Mouse (Mus musculus): ENCODE measurements around the gene Asb15.

Gene Asb15

DNA sequence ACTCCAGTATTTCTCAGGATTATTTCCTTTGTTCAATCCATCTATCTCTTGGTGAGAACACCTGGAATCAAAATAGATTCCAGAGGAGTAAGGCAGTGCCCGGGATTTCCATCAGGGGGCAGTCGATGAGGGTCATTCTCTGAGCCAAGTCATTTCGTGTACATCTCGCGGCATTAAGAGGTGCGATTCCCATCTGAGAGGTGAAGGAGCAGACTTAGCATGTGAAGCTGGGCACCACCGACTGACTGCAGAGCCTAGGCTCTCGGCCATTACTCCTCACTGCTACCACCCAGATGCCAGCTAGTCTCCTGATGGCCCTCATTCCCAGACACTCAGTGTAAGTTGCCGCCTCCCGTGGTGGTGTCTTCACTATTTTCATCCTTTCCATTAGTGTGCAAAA, 78.6 kb downstream of the Asb15 start:
- DNase-seq (ENCODE audit: low read depth in 1 of 2, low spot score in 2 of 2) = no peak

- DNase-seq (ENCODE audit: low read depth in 1 of 2, low spot score in 2 of 2) = no peak
Measured at GRCm38 (mm10) chr6:24607531-24607930, 79.6 kb downstream of the Asb15 start.

DNA sequence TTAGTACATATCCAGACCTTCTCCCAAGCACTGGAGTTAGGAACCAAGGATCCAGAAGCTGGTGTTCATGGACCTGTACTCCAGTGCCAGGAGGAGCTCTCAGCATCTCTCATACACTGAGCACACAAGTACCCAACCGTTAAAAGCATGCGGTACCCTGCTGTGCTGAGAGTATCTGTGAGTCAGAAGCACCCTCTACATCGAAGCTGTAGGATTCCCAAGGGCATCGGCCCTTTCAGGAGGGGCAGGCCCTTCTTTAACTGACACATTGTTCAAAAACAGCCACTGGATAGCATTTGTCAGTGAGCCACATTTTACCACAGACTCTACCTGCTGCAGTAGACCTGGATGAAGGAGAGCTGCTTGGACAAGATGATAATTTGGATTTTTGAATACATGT, 80.2 kb downstream of the Asb15 start:
- no peak for DNase-seq (ENCODE audit: low read depth in 1 of 2, low spot score in 2 of 2)

DNA sequence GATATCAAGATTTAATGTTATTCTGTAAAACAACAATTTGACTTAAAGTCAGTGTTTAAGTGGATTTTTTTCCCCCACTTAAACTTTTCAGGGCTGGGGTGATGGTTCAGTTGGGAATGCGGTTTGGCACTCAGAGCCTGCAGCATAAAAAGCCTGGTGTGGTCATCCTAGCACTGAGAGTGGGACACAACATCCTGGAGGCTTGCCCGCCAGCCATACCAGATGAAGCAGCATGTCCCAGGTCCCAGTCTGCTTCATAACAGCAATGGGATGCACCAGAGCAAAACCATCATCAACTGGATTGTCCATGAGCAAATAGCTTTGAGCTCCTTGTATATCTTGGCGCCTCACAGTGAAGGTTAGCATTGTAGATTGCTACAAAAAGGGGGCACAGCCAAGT, 80.7 kb downstream of the Asb15 start:
- no peak for DNase-seq (ENCODE audit: low read depth in 1 of 2, low spot score in 2 of 2)

DNA sequence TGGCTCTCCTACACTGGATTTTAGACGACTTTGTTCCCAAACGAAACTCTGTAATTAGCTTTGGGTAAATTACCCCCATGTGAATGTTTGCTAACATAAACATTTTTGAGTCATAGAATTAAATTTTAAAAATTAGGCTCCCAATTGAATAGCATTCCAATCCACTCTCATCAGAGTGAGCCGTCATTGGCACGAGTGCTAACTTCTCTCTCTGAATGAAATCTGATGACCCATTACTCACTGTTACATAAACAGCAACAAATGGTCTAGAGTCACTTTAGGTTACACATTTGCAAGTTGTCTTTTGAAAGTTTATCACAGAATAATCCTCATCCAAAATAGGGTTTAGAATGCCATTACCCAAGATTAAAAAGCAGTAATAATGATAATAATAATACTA, 81.6 kb downstream of the Asb15 start:
- no peak for DNase-seq (ENCODE audit: low read depth in 1 of 2, low spot score in 2 of 2)

- DNase-seq (ENCODE audit: low read depth in 1 of 2, low spot score in 2 of 2) = no peak
Measured at GRCm38 (mm10) chr6:24610358-24610757, 82.4 kb downstream of the Asb15 start.

- DNase-seq (ENCODE audit: low read depth in 1 of 2, low spot score in 2 of 2) = no peak
Measured at GRCm38 (mm10) chr6:24612074-24612755, 84.3 kb downstream of the Asb15 start.

- DNase-seq (ENCODE audit: low read depth in 1 of 2, low spot score in 2 of 2) = no peak
Measured at GRCm38 (mm10) chr6:24613346-24613745, 85.4 kb downstream of the Asb15 start.

- no peak for DNase-seq (ENCODE audit: low read depth in 1 of 2, low spot score in 2 of 2)
Measured at GRCm38 (mm10) chr6:24613918-24614317, 86.0 kb downstream of the Asb15 start.

DNA sequence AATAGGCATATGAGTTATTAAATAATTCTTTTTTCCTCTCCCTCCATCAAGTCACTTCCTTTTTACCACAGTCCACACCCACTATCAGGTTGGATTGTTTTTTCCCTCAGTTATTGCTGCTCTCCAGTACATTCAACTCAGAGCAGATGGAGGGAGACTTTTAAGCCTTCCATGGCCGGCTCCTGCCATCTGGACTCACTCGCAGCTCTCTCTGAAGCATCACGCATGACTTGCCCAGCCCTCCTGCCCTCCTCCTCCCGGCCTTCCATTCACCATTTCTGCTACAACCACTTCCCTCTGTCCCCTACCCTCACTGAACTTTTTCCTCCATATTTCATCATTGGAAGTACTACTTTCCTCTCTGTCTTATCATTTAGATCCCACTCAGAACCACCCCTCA, 88.8 kb downstream of the Asb15 start:
- DNase-seq (ENCODE audit: low read depth in 1 of 2, low spot score in 2 of 2) = no peak

GRCm38 (mm10) chr6:24619285-24620045, 91.5 kb downstream of the Asb15 start:
- DNase-seq (ENCODE audit: low read depth in 1 of 2, low spot score in 2 of 2) = no peak

DNA sequence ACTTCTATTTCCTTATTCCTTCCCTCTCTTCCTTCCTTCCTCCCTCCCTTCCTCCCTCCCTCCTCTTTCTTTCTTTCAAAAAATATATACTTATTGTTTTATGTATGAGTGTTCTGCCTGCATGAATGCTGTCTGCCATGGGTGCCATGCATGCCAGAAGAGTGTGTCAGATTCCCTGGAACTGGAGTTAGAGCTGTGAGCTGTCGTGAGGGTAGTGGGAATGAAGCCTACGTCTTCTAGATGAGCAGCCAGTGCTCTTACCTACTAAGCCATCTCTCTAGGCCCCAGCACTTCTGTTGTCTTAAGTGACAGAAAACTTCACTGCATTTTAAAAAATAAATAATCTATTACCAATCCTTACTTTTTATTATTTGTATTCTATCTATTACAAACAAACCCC, 93.0 kb downstream of the Asb15 start:
- no peak for DNase-seq (ENCODE audit: low read depth in 1 of 2, low spot score in 2 of 2)

DNA sequence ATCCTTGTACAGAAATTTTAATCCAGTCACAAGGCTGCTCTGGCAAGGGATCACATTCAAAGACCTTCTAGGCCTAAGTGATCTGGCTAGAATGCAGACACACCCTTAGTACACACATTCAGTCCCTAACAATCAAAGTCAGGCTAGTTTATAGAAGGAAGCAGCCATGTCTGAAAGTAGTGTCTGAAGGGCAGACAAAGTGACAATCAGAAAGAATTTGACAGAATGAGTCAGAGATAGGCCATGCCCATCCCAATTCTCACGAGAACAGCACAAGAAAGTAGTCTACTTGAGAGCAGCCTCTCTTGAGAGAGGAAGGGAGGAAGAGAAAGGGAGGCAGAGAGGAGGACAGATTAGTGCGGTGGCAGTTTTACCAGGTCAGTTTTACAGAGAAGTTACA, 94.2 kb downstream of the Asb15 start:
- DNase-seq (ENCODE audit: low read depth in 1 of 2, low spot score in 2 of 2) = no peak

Measured in monocyte, adult 2 months (primary cell).